Mouse (Mus musculus): ENCODE results near the gene Crim1. TPM values are rescaled to one million over a fixed set of nuclear protein-coding genes. Genes with fewer than 3 reads are reported as not detected.

Crim1 gene
- total RNA-seq, 2 experiments from 2014 or later = 80.3 to 88.5 TPM

DNA sequence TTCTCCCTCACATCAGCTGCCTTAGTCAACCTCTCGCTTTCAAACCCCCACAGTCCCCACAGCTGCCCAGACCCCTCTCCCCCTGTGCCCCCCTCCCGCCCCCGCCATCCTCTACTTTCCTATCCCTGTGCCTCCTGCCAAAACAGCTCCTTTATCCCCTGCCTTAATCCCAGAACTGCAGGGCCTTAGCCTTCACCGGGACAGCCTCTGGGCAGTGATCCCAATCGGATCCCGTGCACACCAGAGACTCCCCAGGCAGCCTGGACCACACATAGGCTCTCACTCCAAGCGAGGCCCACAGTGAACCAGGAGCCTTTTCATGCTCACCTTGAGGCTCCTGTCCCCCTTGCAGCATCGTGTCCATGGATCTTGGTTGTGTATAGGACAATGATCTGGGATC lies 168.4 kb downstream of the Crim1 start:
- DNase-seq (ENCODE audit: low spot score in 2 of 2) = no peak

DNA sequence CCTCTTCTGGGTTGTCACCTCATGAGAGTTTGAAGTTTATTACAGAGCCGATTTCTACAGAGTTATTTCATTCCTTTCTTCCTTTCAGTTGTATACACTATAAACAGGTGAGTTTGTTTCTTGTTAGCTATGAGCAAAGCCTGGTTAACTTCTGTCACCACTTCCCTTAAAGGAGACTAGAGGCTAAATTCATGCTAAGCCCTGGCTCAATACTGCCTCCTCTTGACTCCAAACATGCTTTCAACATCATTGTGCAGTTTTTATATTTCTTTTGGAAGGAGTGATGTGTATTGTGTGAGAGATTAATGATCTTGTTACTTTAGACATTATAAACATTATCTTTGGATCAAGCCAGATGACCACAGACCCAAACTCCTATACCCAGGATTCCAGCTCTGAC lies 170.4 kb downstream of the Crim1 start:
- no peak for DNase-seq (ENCODE audit: low spot score in 2 of 2)

DNA sequence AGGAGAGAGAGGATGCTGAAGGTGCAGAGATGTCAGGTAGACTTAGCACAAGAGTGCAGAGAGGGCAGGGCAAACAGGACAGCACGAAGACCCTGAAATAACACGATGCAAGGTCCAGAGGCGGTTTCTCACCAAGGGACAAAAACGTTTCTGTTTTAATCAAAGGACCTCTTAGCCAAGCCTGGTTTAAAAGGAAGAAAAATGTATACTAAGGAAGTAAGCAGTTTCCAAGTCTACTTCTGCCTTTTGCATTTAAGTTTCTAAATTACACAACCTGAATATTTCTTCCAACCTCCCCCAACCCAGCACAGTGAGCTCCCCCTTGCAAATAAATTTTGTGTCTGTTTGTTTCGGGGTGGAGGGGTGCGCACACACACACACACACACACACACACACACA lies 173.1 kb downstream of the Crim1 start:
- DNase-seq (ENCODE audit: low spot score in 2 of 2) = no peak

DNA sequence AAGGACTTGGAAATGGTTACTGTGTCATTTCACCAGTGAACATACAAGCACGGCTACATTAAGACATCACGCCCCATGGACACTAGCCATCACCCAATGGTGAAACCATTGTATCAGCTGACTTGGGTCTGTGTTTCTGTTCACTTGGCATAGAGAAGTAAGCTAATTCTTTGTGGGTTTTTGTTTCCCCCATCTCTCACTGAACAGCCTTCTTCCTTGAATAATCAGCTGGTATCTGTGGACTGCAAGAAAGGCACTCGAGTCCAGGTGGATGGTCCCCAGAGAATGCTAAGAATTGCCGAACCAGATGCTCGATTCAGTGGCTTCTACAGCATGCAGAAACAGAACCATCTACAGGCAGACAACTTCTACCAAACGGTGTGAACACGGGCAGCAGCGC lies 173.8 kb downstream of the Crim1 start:
- DNase-seq (ENCODE audit: low spot score in 2 of 2) = no peak

DNA sequence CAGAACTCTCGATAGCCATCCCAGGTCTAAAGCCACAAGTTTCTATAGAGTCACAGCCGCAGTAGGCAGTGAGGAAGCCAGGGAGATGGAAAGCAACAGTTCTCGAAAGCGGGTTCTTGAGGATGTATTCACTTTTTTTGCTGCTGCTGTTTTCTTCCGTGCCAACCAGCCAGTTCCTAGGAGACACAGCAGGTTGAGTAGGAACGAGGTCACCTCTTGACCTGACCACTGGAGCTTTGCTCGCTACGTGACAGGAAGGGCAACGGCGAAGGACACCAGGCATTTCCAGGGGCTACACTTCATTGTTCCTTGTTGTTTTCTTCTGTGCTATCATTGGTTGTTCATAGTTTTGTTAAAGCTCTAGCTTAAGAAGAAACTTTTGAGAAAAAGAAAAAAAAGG lies 174.7 kb downstream of the Crim1 start:
- DNase-seq (ENCODE audit: low spot score in 2 of 2) = no peak

DNA sequence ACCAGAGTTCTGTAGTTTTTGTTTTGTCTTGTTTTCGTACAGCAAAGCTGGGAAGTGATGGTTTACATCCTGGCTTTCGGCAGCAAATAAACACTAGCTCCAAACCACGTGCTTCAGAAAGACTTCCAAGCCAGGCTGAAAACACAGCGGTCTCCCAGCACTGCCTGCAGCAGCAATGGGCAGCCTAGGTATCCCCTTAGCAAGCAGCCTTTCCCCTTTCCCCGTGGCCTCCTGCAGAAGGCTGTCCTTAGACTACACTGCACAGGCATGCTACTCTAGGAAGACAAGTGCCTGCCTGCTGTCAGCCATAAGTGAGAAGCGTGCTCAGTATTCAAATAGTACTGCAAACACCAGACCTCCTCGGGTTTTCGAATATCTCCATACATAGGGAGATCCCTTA lies 176.5 kb downstream of the Crim1 start:
- DNase-seq (ENCODE audit: low spot score in 2 of 2) = no peak

DNA sequence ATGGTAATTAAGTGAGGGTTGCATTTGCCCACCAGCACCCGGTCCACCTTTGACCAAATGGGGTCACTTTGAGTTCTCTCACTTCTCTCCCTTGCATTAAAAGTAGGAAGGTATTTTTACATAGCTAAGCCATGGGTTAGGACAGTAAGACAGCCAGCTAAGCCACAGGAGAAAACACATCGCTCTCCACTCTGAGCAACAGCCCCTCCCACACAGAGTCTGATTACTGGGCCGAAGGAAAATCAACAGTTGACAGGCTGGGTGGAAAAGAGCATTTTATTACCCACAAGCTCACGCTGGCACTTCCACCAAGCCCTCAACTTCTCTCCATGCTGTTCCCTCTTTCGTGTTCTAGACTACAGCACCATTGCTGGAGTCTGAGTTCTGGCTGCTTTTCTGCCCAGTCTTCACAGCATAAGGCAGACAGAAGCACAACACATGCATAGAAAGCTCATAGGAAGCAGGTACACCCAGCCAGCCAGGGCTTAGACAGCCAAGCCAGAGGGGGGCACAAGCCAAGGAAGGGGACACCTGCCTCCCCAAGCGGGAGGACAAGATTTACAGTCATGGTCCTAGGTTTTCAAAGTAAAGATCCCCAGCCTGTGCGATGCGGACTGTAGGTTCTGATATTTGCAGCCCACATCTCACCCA lies 179.2 kb downstream of the Crim1 start:
- no peak for DNase-seq (ENCODE audit: low spot score in 2 of 2)

DNA sequence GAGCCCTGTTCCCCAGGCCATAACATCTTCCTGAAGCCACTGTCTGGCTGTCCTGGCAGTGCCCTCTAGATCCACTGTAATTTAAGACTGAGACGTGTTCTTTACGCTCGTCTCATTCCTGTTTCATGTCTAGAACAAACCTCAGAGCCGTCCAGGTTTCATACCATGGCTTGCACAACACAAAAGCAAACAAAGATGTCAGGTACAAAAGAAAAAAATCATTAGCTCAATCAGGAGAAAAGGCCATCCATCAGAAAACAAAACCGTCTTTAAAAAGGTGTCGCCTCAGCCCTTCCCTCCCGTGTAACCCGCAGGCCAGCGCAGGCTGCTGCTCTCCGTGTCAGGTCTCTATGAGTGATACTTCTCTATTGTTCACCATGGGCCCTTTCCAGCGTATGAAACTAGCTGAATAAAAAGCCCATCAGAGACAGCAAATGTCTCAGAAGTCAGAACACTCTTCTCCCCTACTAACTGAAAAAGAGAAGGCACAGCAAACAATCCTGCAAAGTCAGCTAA lies 179.7 kb downstream of the Crim1 start:
- DNase-seq (ENCODE audit: low spot score in 2 of 2) = no peak

DNA sequence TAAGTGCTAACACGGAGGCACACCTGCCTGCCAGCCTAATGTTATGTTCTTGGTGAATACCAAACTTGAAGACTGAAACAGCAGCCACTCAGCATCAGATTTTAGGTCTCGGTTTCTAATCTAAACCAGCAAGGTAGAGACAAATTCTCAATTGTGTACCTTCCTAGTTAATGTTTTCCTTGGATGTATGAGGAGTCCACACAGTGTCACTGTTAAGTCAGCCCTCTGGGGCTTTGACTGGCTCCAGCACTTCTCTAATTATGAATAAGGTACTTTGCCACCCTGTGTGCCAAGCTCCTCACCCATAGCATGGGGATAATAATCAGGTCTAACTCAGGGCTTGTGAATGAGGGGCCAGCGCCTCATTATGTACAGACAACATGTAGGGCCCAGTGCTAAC lies 182.3 kb downstream of the Crim1 start:
- DNase-seq (ENCODE audit: low spot score in 2 of 2) = no peak

DNA sequence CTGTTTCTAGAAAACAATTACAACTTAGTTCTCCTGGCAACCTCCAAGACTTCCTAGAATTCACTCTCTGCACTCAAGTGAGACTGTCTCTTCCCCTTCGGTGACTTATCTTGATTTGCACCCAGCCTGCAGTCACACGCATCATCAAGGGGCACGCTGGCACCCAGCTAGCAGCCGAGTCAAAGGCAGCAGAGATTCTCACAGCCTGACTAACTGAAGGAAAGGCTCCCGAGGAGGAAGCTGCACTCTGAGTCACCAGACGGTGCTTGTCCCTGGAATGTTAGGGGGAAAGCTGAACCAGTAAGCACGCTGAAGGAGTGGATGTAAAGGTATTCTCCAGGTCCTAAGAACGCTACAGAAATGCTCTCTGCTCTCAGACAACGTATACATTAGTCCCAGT lies 187.6 kb downstream of the Crim1 start:
- DNase-seq (ENCODE audit: low spot score in 2 of 2) = no peak

DNA sequence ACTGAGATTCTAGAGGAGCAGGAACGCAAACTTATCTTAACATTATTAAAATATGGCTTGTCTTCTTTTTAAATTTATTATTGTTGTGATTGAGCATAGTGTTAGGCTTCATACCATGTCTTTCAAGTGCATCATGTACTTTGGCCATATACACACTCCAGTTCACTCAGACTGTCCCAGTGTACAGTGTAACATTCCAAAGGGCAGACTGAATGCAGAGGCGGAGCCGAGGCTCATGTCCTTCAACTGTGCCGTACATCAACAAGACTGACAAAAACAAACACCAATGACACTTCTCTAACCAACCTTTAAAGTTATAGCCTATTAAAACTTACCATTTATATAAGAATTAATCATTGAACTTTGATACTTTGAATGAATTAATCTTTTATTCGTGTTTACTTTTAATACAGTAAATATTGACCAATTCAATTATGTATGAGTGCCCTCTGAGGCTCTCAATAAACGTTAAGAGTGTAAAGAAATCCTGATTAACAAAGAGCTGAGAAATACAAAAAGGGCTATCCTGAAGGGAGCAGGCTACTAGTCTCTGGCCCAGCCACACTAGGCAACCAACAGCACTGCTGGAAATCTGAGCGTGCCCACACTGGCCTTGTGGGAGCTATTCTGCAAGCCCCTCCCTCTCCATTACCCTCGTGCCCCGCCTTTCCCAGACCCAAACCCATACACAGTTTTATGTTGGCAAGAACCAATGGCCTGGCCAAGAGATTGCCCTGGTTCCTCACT lies 188.2 kb downstream of the Crim1 start:
- no peak for DNase-seq (ENCODE audit: low spot score in 2 of 2)

DNA sequence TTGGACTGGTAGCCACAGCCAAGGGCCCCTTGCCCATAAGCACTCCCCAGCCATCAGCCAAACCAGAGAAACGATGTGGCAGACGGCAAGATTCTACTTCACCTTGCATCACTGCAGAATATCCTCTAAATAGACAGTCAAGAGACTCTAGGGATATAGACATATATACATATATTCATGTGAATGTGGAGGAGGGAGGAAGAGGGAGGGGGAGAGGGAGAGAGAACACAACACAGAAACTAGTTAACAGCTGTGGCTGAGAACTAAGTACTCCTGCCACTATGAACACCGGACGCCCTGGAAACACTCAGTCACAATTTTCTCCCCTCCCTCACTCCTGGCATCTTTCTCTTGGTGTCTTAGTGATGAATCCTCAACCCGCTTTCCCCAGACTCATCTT lies 189.5 kb downstream of the Crim1 start:
- DNase-seq (ENCODE audit: low spot score in 2 of 2) = no peak

DNA sequence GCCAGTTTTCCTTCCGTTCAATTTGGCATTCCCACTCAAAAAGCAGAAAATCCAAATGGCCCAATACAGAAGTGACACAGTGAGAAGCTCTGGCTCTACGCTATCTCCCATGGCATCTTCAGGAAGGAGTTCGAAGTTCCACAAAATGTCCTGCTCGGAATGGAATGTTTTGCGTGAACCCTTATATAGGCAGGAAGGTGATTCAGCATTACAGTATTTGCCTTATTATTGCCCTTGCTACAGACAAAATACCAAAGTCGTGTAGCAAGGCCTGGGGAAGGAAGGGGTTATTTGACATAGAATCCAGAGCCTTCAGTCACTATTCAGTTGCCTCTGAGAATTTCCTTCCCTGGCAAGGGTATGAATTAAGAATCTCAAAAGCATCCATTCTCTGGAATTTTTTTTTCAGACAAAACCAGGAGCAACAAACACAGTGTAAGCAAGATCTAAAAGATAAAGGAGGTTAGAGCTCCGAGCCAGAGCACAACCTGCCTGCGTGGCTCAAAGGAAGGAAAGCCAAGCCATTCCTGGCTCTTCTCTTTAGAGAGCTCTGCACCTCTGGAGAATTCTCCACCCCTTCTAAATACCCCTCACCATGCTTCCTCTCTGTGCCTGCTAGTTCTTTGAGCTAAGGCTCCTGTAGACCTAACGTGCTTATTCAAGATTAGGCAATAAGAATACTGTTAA lies 192.5 kb downstream of the Crim1 start:
- no peak for DNase-seq (ENCODE audit: low spot score in 2 of 2)

DNA sequence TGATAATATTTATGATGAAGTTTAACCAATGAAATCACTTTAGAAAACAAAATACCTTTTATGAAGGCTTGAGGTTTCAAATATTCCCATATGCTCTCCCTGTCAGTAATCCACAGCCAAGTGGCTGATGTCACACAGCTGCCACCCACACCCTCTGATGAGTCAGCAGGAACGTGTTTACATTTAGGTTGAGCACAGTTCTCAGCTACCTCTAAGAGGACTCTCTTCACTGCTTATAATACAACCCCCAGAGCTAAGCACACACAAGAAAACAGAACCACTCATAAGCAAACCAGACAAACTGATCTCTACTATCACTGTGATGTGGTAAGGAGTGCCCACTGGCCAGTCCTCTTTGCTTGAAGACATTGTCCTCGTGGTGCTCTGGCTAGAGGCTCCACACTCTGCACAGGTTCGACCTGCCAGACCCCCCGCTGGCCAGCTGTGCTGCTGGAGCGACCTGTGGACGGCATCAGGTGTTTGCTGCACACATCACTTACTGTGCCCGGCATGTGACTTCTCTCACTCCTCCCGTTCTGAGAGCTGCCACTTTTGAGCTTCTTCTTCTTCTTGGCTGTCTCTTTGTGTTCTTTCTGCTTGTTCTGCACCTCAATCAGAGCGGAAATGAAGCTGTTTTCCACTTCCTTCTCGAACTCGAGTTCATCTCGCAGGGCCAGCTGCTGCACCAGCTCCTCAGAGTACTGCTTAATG lies 200.2 kb downstream of the Crim1 start:
- DNase-seq (ENCODE audit: low spot score in 2 of 2) = peak; percentile 66 to 69

DNA sequence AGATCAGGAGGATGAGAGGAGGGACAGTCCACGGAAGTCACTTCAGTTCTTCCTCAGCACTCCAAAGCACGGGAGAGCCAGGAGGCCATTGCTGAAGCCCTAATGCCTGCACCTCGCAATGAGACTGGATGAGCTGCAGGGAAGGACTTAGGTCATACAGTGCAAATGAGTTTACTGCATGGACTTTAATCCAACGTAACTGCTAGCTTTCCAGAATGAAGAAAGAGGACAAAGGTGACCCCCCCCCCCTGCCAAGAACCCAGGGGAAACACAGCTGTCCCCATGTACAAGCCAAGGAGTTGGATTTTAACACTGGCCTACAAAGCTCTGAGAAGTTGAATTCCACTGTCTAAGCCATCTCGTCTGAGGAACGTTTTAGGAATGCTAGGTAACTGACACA lies 201.3 kb downstream of the Crim1 start:
- no peak for DNase-seq (ENCODE audit: low spot score in 2 of 2)

DNA sequence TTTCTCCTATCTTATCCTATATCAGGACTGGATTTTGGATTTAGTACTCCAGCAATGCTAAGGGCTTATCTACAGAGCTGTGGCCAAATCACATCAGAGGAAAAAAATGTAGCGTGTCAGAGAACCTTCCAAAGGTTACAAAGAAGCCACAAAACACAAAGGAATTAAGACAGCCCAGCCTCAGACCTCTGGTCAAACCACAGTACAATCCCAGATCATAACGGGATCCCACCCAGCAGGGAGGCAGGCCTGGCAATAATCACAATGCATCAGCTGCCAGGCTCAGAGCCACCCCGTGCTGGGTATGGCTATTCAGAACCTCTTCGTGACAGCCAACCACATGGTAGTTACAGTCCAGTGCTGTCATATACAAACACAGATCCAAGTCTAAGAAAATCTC lies 201.7 kb downstream of the Crim1 start:
- DNase-seq (ENCODE audit: low spot score in 2 of 2) = no peak

DNA sequence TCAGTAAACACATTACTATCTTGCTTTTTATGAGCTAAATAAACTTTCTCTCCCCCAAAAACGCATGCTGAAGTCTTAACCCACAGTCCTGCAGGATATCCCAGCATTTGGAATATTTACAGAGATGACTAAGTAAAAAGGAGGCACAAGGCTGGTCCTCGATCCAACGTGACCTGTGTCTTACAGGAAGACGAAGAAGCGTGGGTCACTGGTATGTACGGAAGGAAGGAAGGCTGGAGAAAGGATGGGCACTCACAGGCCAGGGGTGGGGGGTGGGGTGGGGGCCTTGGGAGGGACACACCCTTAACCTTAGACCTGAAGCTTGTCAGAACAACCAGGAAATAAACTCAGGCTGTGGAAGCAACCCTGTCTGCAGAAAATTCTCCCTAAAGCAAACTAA lies 202.1 kb downstream of the Crim1 start:
- DNase-seq (ENCODE audit: low spot score in 2 of 2) = no peak

DNA sequence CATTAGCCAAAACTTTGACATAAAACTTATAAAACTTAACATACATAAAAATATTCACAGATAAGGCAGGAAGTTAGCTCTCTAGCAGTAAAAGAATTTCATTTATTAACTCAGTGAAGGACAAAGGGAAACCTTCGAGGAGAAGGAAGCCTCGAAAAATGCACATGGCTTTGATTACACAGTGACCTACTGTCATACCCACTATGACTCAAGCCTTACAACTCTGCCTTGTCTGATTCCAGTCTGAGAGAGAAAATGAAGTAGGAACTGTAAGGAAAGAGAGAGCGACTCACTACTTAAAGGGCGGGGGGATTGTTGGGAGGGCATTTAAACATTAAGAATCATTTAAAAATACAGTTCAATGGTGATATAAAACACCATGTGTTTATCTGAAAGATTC lies 203.2 kb downstream of the Crim1 start:
- DNase-seq (ENCODE audit: low spot score in 2 of 2) = no peak

DNA sequence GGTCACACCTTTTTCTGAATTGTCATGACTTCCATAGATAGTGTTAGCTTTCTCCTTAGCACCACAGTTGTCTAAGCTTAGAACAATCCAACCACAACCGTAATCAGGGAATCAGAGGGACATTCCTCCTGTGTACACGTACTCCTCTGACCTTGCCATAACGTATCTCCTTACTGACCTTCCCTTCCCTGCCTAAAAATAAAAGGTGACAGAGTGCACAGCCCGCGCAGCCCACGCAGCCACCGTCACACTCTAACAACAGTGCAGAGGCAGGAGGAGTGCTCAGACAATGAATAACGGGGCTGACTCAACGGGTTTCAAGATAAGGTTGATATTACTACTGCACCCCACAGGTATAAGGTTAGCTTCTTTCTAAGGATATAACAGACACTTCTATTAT lies 203.8 kb downstream of the Crim1 start:
- DNase-seq (ENCODE audit: low spot score in 2 of 2) = no peak

DNA sequence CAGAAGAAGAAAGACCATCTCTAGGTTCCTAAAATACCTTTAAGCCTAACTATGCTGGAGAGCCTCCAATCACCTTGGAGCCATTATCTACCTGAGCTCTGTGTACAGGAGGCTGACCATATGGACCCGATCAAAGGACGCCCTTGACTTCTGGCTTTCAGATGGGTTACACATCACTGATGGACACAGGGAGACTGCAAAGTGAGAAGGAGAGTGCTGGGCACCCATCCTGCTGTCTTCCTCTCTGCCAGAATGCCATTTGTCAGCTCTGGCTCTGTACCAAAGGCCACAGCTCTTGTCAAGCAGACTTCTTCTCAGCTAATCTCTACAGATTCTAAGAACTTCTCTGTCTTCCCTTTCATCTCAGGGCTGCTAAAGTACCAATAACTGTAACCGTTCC lies 205.3 kb downstream of the Crim1 start:
- DNase-seq (ENCODE audit: low spot score in 2 of 2) = no peak

DNA sequence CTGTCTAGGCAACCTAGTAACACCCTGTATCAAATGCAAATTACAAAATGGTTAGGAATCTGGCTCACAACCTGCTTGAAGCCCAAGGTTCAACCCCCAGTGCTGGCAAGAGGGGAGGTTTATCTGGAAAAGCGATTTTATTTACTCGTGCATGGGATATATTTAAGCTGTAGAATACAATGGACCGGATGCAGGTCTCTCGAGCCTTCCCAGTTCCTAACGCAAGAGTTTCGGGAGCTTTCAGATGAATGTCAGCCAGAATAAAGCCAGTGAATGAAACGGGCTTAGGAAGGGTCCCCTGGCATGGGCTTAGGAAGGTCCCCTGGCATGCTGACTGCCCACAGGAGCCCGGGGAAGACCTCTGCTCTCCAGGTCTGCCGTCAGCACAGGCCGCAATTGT lies 206.8 kb downstream of the Crim1 start:
- no peak for DNase-seq (ENCODE audit: low spot score in 2 of 2)

DNA sequence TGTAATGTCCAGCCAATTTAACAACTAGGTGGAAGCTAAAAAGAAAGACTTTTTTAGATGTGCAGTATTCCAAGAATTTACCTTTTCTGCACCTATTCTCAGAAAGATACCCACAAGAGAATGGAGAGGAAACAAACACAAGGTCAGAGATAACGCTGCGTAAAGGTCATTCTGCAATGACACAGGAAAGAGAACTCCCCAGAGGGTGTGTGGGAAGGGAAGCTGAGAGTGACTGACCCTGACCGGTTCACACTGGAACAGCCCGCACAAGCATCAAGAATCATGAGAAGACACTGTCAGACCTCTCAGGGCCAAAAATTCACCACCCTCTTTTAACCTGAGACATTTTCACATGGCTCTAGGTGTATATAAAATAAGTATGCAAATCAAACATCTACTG lies 207.5 kb downstream of the Crim1 start:
- DNase-seq (ENCODE audit: low spot score in 2 of 2) = no peak
